Mouse (Mus musculus): ENCODE measurements around the gene Tex33.

GRCm38 (mm10) chr15:78378556-78378955, 17.2 kb downstream of the Tex33 start:
- TF ChIP-seq CTCF (IDR thresholded peaks at IDR 0.05; ENCODE audit: borderline replicate concordance, control insufficient read depth, extremely low read depth, insufficient read depth, low read length, poor library complexity) (no peak), POLR2A (IDR thresholded peaks at IDR 0.05; ENCODE audit: control insufficient read depth, extremely low read depth, insufficient read depth, low read length, poor library complexity) (no peak)
